Mouse (Mus musculus) ES-Bruce4 (cell line): ENCODE data around the gene Slc22a6.

Source experiments
- CTCF ChIP-seq: IDR thresholded peaks from one replicate; pipeline ENCODE4 v1.8.1; 2011; ENCODE audit warnings: low read depth, low read length
- POLR2A ChIP-seq: IDR thresholded peaks from one replicate; pipeline ENCODE4 v1.8.1; 2011; ENCODE audit warnings: low read length; ENCODE audit not compliant: insufficient read depth

GRCm38 (mm10) chr19:8593833-8594232 lies 24.0 kb upstream of the Slc22a6 start:
- TF ChIP-seq CTCF (no peak), POLR2A (no peak)
